Mouse (Mus musculus): ENCODE measurements around the gene Soga3.
A peak's percentile ranks its signal among the peaks of the same experiment; 100 is the strongest.

Soga3 gene

GRCm38 (mm10) chr10:29211453-29211852, 67.8 kb downstream of the Soga3 start, which contains the start of gene 9330159F19Rik:
Gene 9330159F19Rik, plus strand, starts transcription at chr10:29211606.
- peak; percentile 65 for DNase-seq

- peak; percentile 7 for DNase-seq
Observed at GRCm38 (mm10) chr10:29213534-29214100, 70.0 kb downstream of the Soga3 start.

GRCm38 (mm10) chr10:29216957-29217356, 73.3 kb downstream of the Soga3 start:
- no peak for DNase-seq

- DNase-seq = no peak
Observed at GRCm38 (mm10) chr10:29217451-29217850, 73.8 kb downstream of the Soga3 start.

- peak; percentile 29 for DNase-seq
Observed at GRCm38 (mm10) chr10:29225329-29225728, 81.7 kb downstream of the Soga3 start.

GRCm38 (mm10) chr10:29231208-29231607, 87.6 kb downstream of the Soga3 start:
- DNase-seq = no peak

Measured in lung, postnatal 36 days (tissue).